Mouse (Mus musculus): Measurements from ENCODE around the gene Kif26b. TPM values are rescaled to one million over a fixed set of nuclear protein-coding genes. Genes with fewer than 3 reads are reported as not detected.
A peak's percentile ranks its signal among the peaks of the same experiment; 100 is the strongest.

The Kif26b gene
- polyA plus RNA-seq, 1 experiment from 2014 or later = 11.1 TPM

DNA sequence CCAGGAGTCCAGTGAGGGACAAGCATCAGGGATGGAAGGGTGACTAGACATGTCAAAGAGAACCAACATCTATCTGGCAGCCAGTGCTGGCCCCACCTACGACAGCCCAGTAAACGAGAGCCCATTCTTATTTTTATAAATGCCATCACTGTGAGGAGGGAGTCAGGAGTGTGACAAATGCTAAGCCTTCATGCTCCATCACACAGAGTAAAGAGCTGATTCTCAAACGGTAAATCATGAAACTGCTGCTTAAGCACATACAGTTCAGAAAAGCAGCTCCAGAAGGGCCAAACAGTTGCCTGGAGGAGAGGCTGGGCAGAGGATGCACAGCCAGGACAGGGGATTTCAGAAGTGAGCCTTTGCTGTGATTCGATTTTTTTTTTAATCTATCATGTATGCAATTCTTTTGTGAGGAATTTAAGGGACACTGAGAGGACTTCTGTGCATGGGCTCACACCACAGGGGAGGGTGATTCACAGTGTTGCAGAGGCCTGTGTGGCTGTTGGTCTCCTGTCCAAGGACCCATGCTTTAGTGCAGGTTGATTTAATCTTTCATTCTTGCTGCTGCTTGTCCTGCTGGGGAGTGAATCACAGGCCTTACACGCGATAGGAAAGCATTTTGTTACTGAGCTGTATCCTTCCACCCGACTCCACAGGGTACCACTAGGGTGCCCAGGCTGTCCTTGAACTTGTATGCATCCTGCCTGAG, 16.4 kb upstream of the Kif26b start:
- H3K36me3 ChIP-seq = no peaks in the 10 kb centered on the region
- H3K9ac ChIP-seq (replicated peaks) = no peak overlapping the region
- H3K4me3 ChIP-seq (replicated peaks) = no peak overlapping the region
- 42% methylated on average over 7 of the region's 7 CpGs for whole genome bisulfite sequencing
- no peak; the same call in 1 of the 2 replicates for ATAC-seq (ENCODE audit: low FRiP score)
- H3K4me1 ChIP-seq = peaks cover 9% of the 10 kb centered on the region; the same call in 1 of the 2 replicates
- H3K9me3 ChIP-seq (replicated peaks) = no peaks in the 10 kb centered on the region
- H3K27me3 ChIP-seq (replicated peaks) = no peaks in the 10 kb centered on the region
- no peak overlapping the region for H3K27ac ChIP-seq (replicated peaks)
- H3K4me2 ChIP-seq = no peak overlapping the region

- 65% methylated on average over 5 of the region's 8 CpGs for WGBS
- Histone ChIP-seq H3K27me3 (replicated peaks) (no peaks in the 10 kb centered on the region), H3K4me1 (peaks cover 12% of the 10 kb centered on the region; the same call in 1 of the 2 replicates), H3K36me3 (no peaks in the 10 kb centered on the region), H3K4me2 (no peak overlapping the region), H3K4me3 (replicated peaks) (no peak overlapping the region), H3K9me3 (replicated peaks) (no peaks in the 10 kb centered on the region), H3K27ac (replicated peaks) (no peak overlapping the region), H3K9ac (replicated peaks) (no peak overlapping the region)
- ATAC-seq (ENCODE audit: low FRiP score) = no peak
Observed at GRCm38 (mm10) chr1:178513954-178514353, 15.0 kb upstream of the Kif26b start.

DNA sequence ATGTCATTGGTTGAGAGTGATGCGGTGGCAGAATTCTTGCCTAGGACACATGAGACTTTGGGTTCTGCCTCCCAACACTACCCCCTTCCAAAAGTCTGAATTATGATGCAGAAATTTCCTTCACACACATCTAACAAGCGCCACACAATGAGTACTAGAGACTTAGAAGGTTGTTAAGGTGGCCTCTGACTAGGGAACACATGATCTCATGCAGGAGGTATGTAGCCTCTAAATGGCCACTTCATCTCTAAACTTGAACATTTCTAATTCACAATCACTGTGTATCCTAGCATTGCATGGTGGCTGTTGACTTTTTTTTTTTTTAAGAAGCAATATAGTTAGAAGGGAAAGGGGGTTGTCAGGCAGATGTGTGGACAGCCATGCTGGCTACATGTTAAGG, 13.1 kb upstream of the Kif26b start:
- Histone ChIP-seq H3K9ac (replicated peaks) (no peak overlapping the region), H3K4me2 (no peak overlapping the region), H3K36me3 (no peaks in the 10 kb centered on the region), H3K4me3 (replicated peaks) (no peak overlapping the region), H3K9me3 (replicated peaks) (no peaks in the 10 kb centered on the region), H3K27me3 (replicated peaks) (no peaks in the 10 kb centered on the region), H3K4me1 (peaks cover 12% of the 10 kb centered on the region; the same call in 1 of the 2 replicates), H3K27ac (replicated peaks) (no peak overlapping the region)
- ATAC-seq (ENCODE audit: low FRiP score) = no peak
- WGBS = 91% methylated on average over 2 of the region's 2 CpGs

DNA sequence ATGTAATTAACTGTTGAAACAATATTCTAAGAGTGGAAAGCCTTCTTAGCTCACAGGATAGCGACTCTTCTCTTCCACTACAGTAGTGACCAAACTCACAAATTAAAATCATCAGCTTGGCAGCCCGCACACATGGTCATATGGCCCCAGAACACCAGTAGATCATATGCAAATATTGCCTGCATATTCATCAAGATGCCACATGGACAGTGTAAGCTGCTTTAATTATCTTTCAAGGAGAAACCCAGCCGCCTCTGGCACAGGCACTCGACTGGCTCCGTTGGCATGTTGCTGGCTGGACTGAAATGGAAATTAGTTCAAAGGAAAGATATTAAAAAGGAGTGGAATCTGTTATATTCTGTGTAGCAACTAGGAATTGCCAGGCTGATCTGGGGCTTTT, 6.5 kb upstream of the Kif26b start:
- peaks cover 15% of the 10 kb centered on the region for H3K4me1 ChIP-seq
- H3K4me3 ChIP-seq (replicated peaks) = no peak overlapping the region
- no peak overlapping the region for H3K4me2 ChIP-seq
- no peak for ATAC-seq (ENCODE audit: low FRiP score)
- no peaks in the 10 kb centered on the region for H3K9me3 ChIP-seq (replicated peaks)
- H3K27me3 ChIP-seq (replicated peaks) = no peaks in the 10 kb centered on the region; the same call in 1 of the 2 replicates
- 40% methylated on average over 5 of the region's 5 CpGs for WGBS
- H3K9ac ChIP-seq (replicated peaks) = no peak overlapping the region
- no peak overlapping the region for H3K27ac ChIP-seq (replicated peaks)
- no peaks in the 10 kb centered on the region for H3K36me3 ChIP-seq

- Histone ChIP-seq H3K4me1 (peaks cover 15% of the 10 kb centered on the region), H3K27ac (replicated peaks) (no peak overlapping the region), H3K9me3 (replicated peaks) (no peaks in the 10 kb centered on the region), H3K9ac (replicated peaks) (no peak overlapping the region), H3K4me2 (no peak overlapping the region), H3K4me3 (replicated peaks) (no peak overlapping the region), H3K36me3 (no peaks in the 10 kb centered on the region), H3K27me3 (replicated peaks) (no peaks in the 10 kb centered on the region; the same call in 1 of the 2 replicates)
- ATAC-seq (ENCODE audit: low FRiP score) = no peak
- 55% methylated on average over 5 of the region's 5 CpGs for WGBS
Observed at GRCm38 (mm10) chr1:178523152-178523551, 5.8 kb upstream of the Kif26b start.

DNA sequence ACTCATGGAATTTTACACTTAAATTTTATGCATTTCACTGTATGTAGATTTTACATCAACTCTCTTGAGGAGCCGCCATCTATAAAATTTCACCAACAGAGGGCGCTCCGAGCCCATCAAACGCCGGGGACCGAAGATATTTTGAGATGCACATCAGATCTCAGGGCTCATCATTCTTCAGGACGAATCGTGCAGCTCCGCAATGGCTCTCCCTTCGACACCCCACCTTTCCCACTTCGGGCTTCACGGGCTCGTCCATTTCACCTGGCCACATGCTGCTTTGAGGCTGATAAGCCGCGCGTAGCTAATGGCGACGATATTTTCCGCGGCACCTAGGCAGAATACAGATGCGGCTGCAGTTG, 1.8 kb upstream of the Kif26b start:
- H3K27ac ChIP-seq (replicated peaks) = peak overlapping the region; percentile 94
- ATAC-seq (ENCODE audit: low FRiP score) = peak; percentile 26; the same call in 1 of the 2 replicates

DNA sequence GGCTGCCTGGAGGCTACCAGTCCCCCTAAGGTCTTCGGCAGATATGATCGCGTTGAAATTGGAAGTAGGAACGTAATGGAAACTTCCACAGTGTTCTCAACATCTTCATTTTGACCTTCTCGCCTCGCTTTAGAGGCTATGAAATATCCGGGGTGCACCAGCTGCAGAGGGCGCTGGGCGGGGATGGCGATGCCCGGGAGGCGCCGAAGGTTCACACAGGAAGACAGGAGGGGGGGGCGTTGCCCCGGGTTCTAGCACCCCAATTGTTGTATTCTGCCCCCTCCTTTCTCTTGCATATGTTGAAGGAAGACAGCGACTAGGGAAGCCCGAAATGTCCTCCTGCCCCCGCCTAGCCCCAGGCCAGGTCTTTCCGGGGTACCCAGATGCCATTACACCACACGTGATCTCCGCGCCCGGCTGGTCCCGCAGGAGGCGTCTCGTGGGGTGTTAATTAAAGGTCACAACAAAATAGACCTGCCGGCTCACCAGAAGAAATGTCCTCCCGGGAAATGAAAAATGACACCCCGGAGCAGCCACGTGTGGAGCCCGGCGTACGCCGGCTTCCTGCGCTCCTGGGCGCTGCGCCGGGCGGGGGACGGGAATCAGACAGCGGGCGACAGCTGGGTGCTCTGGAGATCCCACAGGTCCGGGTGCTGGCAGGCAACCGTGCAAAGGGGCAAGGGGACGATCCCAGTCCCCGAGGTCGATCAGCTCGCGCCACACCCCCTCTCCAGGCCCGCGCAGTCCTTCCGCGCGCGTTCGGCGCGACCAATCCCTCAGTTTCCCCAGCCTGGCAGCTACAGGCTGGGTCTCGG, 1.2 kb upstream of the Kif26b start:
- H3K4me2 ChIP-seq = peak overlapping the region; percentile 99
- under 1% methylated on average over 58 of the region's 59 CpGs for WGBS
- H3K9ac ChIP-seq (replicated peaks) = peak overlapping the region; percentile 88
- peak; percentile 36 for ATAC-seq (ENCODE audit: low FRiP score)
- H3K4me1 ChIP-seq = peaks cover 28% of the 10 kb centered on the region
- peak overlapping the region; percentile 83 for H3K4me3 ChIP-seq (replicated peaks)
- peak overlapping the region; percentile 94 for H3K27ac ChIP-seq (replicated peaks)
- no peaks in the 10 kb centered on the region for H3K36me3 ChIP-seq
- no peaks in the 10 kb centered on the region; the same call in 1 of the 2 replicates for H3K27me3 ChIP-seq (replicated peaks)
- H3K9me3 ChIP-seq (replicated peaks) = no peaks in the 10 kb centered on the region

More for the DNA sequence above, 1.8 kb upstream of the Kif26b start:
- Histone ChIP-seq H3K4me2 (peak overlapping the region; percentile 99), H3K9me3 (replicated peaks) (no peaks in the 10 kb centered on the region), H3K4me1 (peaks cover 30% of the 10 kb centered on the region), H3K36me3 (no peaks in the 10 kb centered on the region), H3K9ac (replicated peaks) (peak overlapping the region; percentile 88), H3K27me3 (replicated peaks) (no peaks in the 10 kb centered on the region; the same call in 1 of the 2 replicates), H3K4me3 (replicated peaks) (peak overlapping the region; percentile 83)
- under 1% methylated on average over 21 of the region's 21 CpGs for WGBS

- Histone ChIP-seq H3K9me3 (replicated peaks) (no peaks in the 10 kb centered on the region), H3K27ac (replicated peaks) (peak overlapping the region; percentile 94), H3K4me3 (replicated peaks) (peak overlapping the region; percentile 83), H3K4me1 (peaks cover 38% of the 10 kb centered on the region), H3K9ac (replicated peaks) (peak overlapping the region; percentile 88), H3K4me2 (peak overlapping the region; percentile 99), H3K27me3 (replicated peaks) (no peaks in the 10 kb centered on the region), H3K36me3 (no peaks in the 10 kb centered on the region)
- under 1% methylated on average over 38 of the region's 38 CpGs for WGBS
- peak; percentile 1; the same call in 1 of the 2 replicates for ATAC-seq (ENCODE audit: low FRiP score)
Observed at GRCm38 (mm10) chr1:178529512-178530300, 781 bp downstream of the Kif26b start.

DNA sequence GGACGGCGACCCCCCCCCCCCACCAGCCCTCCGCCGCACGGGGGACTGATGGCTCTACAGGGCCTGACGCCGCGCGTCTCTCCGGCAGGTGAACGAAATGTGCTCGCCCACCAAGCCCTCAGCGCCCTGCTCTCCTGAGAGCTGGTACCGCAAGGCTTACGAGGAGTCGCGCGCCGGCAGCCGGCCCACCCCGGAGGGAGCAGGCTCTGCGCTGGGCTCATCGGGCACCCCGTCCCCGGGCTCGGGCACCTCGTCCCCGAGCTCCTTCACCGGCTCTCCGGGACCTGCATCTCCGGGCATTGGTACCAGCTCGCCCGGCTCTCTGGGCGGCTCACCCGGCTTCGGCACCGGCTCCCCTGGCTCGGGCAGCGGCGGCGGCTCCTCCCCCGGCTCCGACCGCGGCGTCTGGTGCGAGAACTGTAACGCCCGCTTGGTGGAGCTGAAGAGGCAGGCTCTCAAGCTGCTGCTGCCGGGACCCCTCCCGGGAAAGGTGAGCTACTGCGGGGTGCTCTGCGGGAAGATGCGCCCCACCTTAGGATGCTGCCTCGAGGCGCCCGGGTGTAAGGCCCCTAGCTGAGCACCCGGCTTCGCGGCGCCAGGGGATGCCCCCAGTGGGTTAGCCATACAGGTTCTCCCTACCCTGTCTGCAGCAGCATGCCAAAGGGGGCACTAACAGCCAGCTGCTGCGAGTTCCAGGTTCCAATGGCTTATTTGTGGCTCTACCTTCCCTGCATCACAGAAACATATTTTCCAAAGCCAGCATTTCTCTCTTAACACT, 1.6 kb downstream of the Kif26b start:
- Histone ChIP-seq H3K4me2 (peak overlapping the region; percentile 99), H3K27me3 (replicated peaks) (no peaks in the 10 kb centered on the region), H3K4me1 (peaks cover 38% of the 10 kb centered on the region), H3K27ac (replicated peaks) (peak overlapping the region; percentile 94), H3K4me3 (replicated peaks) (peak overlapping the region; percentile 83), H3K36me3 (no peaks in the 10 kb centered on the region), H3K9me3 (replicated peaks) (no peaks in the 10 kb centered on the region), H3K9ac (replicated peaks) (peak overlapping the region; percentile 88)
- under 1% methylated on average over 58 of the region's 62 CpGs for WGBS
- ATAC-seq (ENCODE audit: low FRiP score) = peak; percentile 40

- Histone ChIP-seq H3K4me2 (no peak overlapping the region), H3K36me3 (peaks cover 3% of the 10 kb centered on the region; the same call in 1 of the 2 replicates), H3K9ac (replicated peaks) (no peak overlapping the region), H3K4me1 (peaks cover 22% of the 10 kb centered on the region), H3K9me3 (replicated peaks) (no peaks in the 10 kb centered on the region), H3K4me3 (replicated peaks) (no peak overlapping the region), H3K27me3 (replicated peaks) (no peaks in the 10 kb centered on the region), H3K27ac (replicated peaks) (no peak overlapping the region)
- 67% methylated on average over 10 of the region's 10 CpGs for WGBS
- no peak for ATAC-seq (ENCODE audit: low FRiP score)
Observed at GRCm38 (mm10) chr1:178540247-178540646, 11.3 kb downstream of the Kif26b start.

GRCm38 (mm10) chr1:178542415-178542814, 13.5 kb downstream of the Kif26b start:
- no peak for ATAC-seq (ENCODE audit: low FRiP score)
- H3K4me1 ChIP-seq = peaks cover 22% of the 10 kb centered on the region
- 79% methylated on average over 5 of the region's 5 CpGs for WGBS

More at GRCm38 (mm10) chr1:178542415-178542814, 13.5 kb downstream of the Kif26b start:
- H3K9ac ChIP-seq (replicated peaks) = no peak overlapping the region
- H3K36me3 ChIP-seq = peaks cover 3% of the 10 kb centered on the region; the same call in 1 of the 2 replicates
- no peak overlapping the region for H3K4me2 ChIP-seq
- no peaks in the 10 kb centered on the region for H3K9me3 ChIP-seq (replicated peaks)
- H3K4me3 ChIP-seq (replicated peaks) = no peak overlapping the region
- H3K27ac ChIP-seq (replicated peaks) = no peak overlapping the region
- no peaks in the 10 kb centered on the region for H3K27me3 ChIP-seq (replicated peaks)

Measured in neural tube, embryonic 15.5 days (tissue).